Mouse (Mus musculus): Measurements from ENCODE around the gene Cd247. TPM values are rescaled to one million over a fixed set of nuclear protein-coding genes. Genes with fewer than 3 reads are reported as not detected.

Cd247 gene
- total and polyA plus RNA-seq, 2 experiments from 2014 or later = 0.83 TPM; not detected in 1

DNA sequence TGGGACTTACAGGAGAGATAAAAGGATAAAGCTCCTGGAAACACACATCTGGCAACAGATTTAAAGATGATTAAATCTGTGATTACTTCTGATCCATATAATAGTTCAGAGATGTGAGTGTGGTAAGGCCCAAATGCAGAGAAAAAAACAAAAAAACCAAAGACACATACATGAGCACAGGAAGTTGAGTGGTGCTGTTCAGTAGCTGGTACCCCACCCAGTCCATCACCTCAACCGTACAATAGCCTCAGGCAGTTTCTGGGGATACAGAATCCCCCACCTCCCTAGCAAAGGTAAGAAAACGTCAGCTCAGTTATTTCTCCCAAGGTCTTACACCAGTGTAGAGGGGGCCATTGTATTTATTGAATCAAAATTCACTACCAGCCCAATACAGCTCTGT, 22.2 kb downstream of the Cd247 start:
- WGBS = 71% methylated on average over 2 of the region's 2 CpGs
- Histone ChIP-seq H3K4me1 (ENCODE audit: insufficient read depth, low read length) (0 out of 2 replicates have a peak, but pooled peaks cover 11% of the 10 kb centered on the region), H3K36me3 (ENCODE audit: insufficient read depth, low read length) (no peaks in the 10 kb centered on the region), H3K27ac (ENCODE audit: low read depth, low read length) (no peak overlapping the region), H3K9ac (replicated peaks; ENCODE audit: low read length, poor library complexity, severe bottlenecking) (no peak overlapping the region), H3K4me3 (ENCODE audit: low read depth, low read length) (no peak overlapping the region), H3K27me3 (ENCODE audit: insufficient read depth, low read length) (no peaks in the 10 kb centered on the region; the same call in 1 of the 2 replicates), H3K9me3 (ENCODE audit: low read length) (no peaks in the 10 kb centered on the region), H3K4me2 (ENCODE audit: low read depth, low read length, poor library complexity, severe bottlenecking) (no peak overlapping the region)
- no peak for TF ChIP-seq CTCF (IDR thresholded peaks at IDR 0.05)
- no peak for ATAC-seq (ENCODE audit: low FRiP score)
- no peak for DNase-seq (ENCODE audit: low spot score)

DNA sequence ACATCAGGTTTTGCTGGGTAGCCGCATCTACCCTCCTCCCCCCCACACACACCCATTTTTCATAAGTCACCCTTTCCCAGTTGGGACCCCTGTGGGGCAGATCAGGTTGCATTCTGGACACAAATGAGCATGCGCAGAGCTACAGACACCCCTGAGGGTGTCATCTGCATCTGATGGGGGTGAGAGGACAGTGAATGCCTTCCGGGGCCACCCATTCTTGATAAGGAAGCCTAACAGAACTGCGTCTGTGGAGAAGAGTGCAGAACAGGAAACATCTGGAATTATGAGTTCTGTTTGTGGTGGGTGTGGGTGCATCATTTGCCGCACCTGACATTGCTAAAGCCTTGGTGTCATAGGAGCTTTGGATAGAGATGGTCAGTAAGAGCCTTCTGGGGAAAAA, 22.7 kb downstream of the Cd247 start:
- 0 out of 2 replicates have a peak, but pooled peaks cover 11% of the 10 kb centered on the region for H3K4me1 ChIP-seq (ENCODE audit: insufficient read depth, low read length)

DNA sequence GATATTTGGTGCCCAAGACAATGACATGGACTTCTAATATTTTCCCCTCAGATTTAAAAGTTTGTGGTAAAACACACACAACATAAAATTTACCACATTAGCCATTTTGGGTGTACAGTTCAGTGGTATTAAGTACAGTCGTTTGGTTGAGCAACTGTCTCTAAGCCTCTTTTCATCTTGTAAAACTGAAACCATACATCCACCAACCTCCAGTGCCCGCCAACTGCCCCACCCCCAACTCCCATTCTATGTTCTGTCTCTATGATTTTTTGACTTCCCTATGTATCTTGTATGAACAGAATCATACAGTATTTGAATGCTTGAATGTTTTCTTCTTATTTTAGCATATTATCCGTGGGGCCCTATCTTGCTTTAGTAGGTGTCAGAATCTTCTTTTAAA, 24.3 kb downstream of the Cd247 start:
- Histone ChIP-seq H3K4me3 (ENCODE audit: low read depth, low read length) (no peak overlapping the region), H3K27me3 (ENCODE audit: insufficient read depth, low read length) (no peaks in the 10 kb centered on the region; the same call in 1 of the 2 replicates), H3K27ac (ENCODE audit: low read depth, low read length) (no peak overlapping the region), H3K4me2 (ENCODE audit: low read depth, low read length, poor library complexity, severe bottlenecking) (no peak overlapping the region), H3K4me1 (ENCODE audit: insufficient read depth, low read length) (0 out of 2 replicates have a peak, but pooled peaks cover 11% of the 10 kb centered on the region), H3K9ac (replicated peaks; ENCODE audit: low read length, poor library complexity, severe bottlenecking) (no peak overlapping the region), H3K9me3 (ENCODE audit: low read length) (no peaks in the 10 kb centered on the region), H3K36me3 (ENCODE audit: insufficient read depth, low read length) (no peaks in the 10 kb centered on the region)
- DNase-seq (ENCODE audit: low spot score) (no peak), ATAC-seq (ENCODE audit: low FRiP score) (no peak)
- WGBS = 79% methylated on average over 3 of the region's 3 CpGs
- no peak for TF ChIP-seq CTCF (IDR thresholded peaks at IDR 0.05)

More for the DNA sequence above, 22.7 kb downstream of the Cd247 start:
- DNase-seq (ENCODE audit: low spot score) (no peak), ATAC-seq (ENCODE audit: low FRiP score) (no peak)
- no peak overlapping the region for H3K4me3 ChIP-seq (ENCODE audit: low read depth, low read length)
- no peak overlapping the region for H3K4me2 ChIP-seq (ENCODE audit: low read depth, low read length, poor library complexity, severe bottlenecking)
- no peaks in the 10 kb centered on the region for H3K9me3 ChIP-seq (ENCODE audit: low read length)
- no peak overlapping the region for H3K9ac ChIP-seq (replicated peaks; ENCODE audit: low read length, poor library complexity, severe bottlenecking)
- no peaks in the 10 kb centered on the region for H3K36me3 ChIP-seq (ENCODE audit: insufficient read depth, low read length)
- no peaks in the 10 kb centered on the region; the same call in 1 of the 2 replicates for H3K27me3 ChIP-seq (ENCODE audit: insufficient read depth, low read length)
- no peak overlapping the region for H3K27ac ChIP-seq (ENCODE audit: low read depth, low read length)
- 93% methylated on average over 5 of the region's 5 CpGs for WGBS
- no peak for TF ChIP-seq CTCF (IDR thresholded peaks at IDR 0.05)

DNA sequence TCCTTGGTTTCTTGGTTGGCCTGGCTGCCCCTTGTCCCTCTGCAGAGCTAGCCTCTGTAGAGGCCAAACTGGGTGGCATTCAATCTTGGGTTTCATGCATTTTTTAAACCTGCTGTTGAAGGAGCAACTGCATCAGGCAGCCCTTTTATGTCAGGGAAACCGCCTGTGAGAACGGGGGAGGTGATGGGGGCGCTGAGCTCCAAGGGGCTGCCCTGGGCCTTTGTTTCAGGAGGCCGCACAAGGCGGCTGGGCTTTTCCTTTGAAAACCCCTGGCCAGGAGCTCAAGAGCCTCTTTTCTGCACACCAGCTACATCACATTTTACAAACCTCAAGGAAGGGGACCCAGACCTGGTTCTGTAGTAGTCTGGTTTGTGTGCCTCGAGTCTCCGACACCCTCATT, 25.6 kb downstream of the Cd247 start:
- DNase-seq (ENCODE audit: low spot score) = no peak
- Histone ChIP-seq H3K4me1 (ENCODE audit: insufficient read depth, low read length) (0 out of 2 replicates have a peak, but pooled peaks cover 11% of the 10 kb centered on the region), H3K9ac (replicated peaks; ENCODE audit: low read length, poor library complexity, severe bottlenecking) (no peak overlapping the region), H3K27ac (ENCODE audit: low read depth, low read length) (0 out of 2 replicates have a peak overlapping the region, but pooled peaks have one; percentile 3), H3K9me3 (ENCODE audit: low read length) (no peaks in the 10 kb centered on the region), H3K4me3 (ENCODE audit: low read depth, low read length) (no peak overlapping the region), H3K27me3 (ENCODE audit: insufficient read depth, low read length) (no peaks in the 10 kb centered on the region; the same call in 1 of the 2 replicates), H3K36me3 (ENCODE audit: insufficient read depth, low read length) (no peaks in the 10 kb centered on the region), H3K4me2 (ENCODE audit: low read depth, low read length, poor library complexity, severe bottlenecking) (peak overlapping the region; percentile 1; the same call in 1 of the 2 replicates)
- no peak for ATAC-seq (ENCODE audit: low FRiP score)
- 22% methylated on average over 7 of the region's 7 CpGs for WGBS
- no peak for TF ChIP-seq CTCF (IDR thresholded peaks at IDR 0.05)

DNA sequence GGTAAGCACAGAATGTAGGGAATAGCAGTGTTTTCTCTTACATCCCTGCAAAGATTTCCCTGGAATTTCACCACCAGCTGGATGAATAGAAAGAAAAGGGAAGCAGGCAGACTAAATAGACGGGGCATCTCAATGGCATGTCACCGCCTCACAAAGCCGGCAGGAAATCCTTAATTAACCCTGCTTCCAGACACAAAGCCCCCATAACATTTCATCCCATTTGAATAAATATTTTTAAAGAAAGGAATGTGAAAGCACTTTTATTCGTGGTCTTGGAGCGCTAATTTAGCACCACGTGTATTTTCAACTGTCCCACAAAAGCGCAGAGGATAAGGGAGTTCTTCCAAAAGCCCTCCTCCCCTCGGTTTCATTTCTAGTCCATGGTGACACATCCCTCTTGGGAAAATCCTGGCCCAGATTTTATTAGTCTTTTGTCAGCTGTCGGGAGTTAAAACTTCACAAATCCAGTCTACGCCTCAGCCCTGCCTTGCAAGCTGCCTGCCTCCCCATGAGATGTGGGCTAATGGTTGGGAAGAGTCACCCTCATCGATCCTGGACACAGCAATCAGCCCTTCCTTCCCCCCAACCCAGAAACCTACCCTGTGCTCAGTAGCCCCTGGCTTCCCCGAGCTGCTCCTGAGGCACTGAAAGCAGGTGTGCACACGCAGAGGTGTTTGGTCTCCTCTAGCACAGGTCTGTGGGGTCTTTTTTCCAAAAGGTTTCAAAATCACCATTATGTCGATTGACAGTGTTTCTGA, 26.2 kb downstream of the Cd247 start:
- H3K9ac ChIP-seq (replicated peaks; ENCODE audit: low read length, poor library complexity, severe bottlenecking) = no peak overlapping the region
- H3K27ac ChIP-seq (ENCODE audit: low read depth, low read length) = no peak overlapping the region
- H3K4me3 ChIP-seq (ENCODE audit: low read depth, low read length) = no peak overlapping the region
- H3K4me1 ChIP-seq (ENCODE audit: insufficient read depth, low read length) = 0 out of 2 replicates have a peak, but pooled peaks cover 11% of the 10 kb centered on the region
- H3K36me3 ChIP-seq (ENCODE audit: insufficient read depth, low read length) = no peaks in the 10 kb centered on the region
- ATAC-seq (ENCODE audit: low FRiP score) (no peak), DNase-seq (ENCODE audit: low spot score) (peak; percentile 43)
- H3K4me2 ChIP-seq (ENCODE audit: low read depth, low read length, poor library complexity, severe bottlenecking) = peak overlapping the region; percentile 1; the same call in 1 of the 2 replicates
- H3K9me3 ChIP-seq (ENCODE audit: low read length) = no peaks in the 10 kb centered on the region
- no peaks in the 10 kb centered on the region; the same call in 1 of the 2 replicates for H3K27me3 ChIP-seq (ENCODE audit: insufficient read depth, low read length)
- no peak for TF ChIP-seq CTCF (IDR thresholded peaks at IDR 0.05)
- WGBS = 17% methylated on average over 14 of the region's 14 CpGs

DNA sequence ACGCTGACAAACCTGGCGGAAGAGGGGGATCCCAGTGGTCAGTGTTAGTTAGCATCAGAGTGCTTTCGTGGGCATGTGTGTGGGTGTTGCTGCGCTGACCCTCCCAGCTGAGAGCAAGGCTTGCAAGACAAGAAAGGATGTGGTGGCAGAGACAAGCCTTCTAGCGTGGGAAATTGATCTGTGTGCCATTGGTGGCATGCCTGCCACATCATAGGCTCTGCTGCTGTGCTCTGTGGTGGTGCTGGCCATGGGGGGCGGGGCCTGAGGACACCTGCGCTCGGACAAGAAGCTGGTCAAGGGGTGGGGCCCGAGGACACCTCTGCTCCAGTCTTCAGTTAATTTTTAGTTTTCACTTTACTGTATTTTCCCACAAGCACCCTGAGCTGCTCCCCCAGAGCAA, 27.9 kb downstream of the Cd247 start:
- H3K27ac ChIP-seq (ENCODE audit: low read depth, low read length) = no peak overlapping the region
- no peak overlapping the region for H3K4me3 ChIP-seq (ENCODE audit: low read depth, low read length)
- no peak overlapping the region for H3K9ac ChIP-seq (replicated peaks; ENCODE audit: low read length, poor library complexity, severe bottlenecking)
- no peaks in the 10 kb centered on the region for H3K36me3 ChIP-seq (ENCODE audit: insufficient read depth, low read length)
- H3K9me3 ChIP-seq (ENCODE audit: low read length) = no peaks in the 10 kb centered on the region
- TF ChIP-seq CTCF (IDR thresholded peaks at IDR 0.05) = no peak
- ATAC-seq (ENCODE audit: low FRiP score) (no peak), DNase-seq (ENCODE audit: low spot score) (no peak)
- H3K27me3 ChIP-seq (ENCODE audit: insufficient read depth, low read length) = no peaks in the 10 kb centered on the region; the same call in 1 of the 2 replicates
- no peak overlapping the region for H3K4me2 ChIP-seq (ENCODE audit: low read depth, low read length, poor library complexity, severe bottlenecking)
- 92% methylated on average over 9 of the region's 9 CpGs for WGBS
- 0 out of 2 replicates have a peak, but pooled peaks cover 11% of the 10 kb centered on the region for H3K4me1 ChIP-seq (ENCODE audit: insufficient read depth, low read length)

Data from midbrain, postnatal 0 days (tissue).